Mouse (Mus musculus) myocyte (in vitro differentiated cells): ENCODE data around the gene Gnb3. TPM values are rescaled to one million over a fixed set of nuclear protein-coding genes. Genes with fewer than 3 reads are reported as not detected.

Source experiments
- H3K27me3 ChIP-seq: one replicate; pipeline ENCODE4 v1.6.1; 2011; ENCODE audit not compliant: control insufficient read depth, insufficient read depth, insufficient read length
- H3K36me3 ChIP-seq: one replicate; pipeline ENCODE4 v1.6.1; 2011; ENCODE audit not compliant: control insufficient read depth, insufficient read depth
- H3K4me2 ChIP-seq: one replicate; pipeline ENCODE4 v1.6.1; 2011; ENCODE audit warnings: low read depth, control low read depth
- H3K4me3 ChIP-seq: one replicate; pipeline ENCODE4 v1.5.1; 2011; ENCODE audit warnings: mild to moderate bottlenecking, control low read depth, moderate library complexity
- H3K79me2 ChIP-seq: one replicate; pipeline ENCODE4 v1.6.1; 2011; ENCODE audit not compliant: control insufficient read depth, insufficient read depth
- H3ac ChIP-seq: one replicate; pipeline ENCODE4 v1.6.1; 2011; ENCODE audit not compliant: control insufficient read depth, insufficient read length
- CEBPB ChIP-seq: IDR thresholded peaks from 2 replicates; pipeline ENCODE4 v1.6.1; 2011; ENCODE audit warnings: mild to moderate bottlenecking, moderate library complexity; ENCODE audit not compliant: poor library complexity, insufficient read depth, severe bottlenecking
- E2F4 ChIP-seq: IDR thresholded peaks from one replicate; pipeline ENCODE4 v1.6.1; 2011; ENCODE audit warnings: mild to moderate bottlenecking, control low read depth, moderate library complexity; ENCODE audit not compliant: insufficient read depth
- MAX ChIP-seq: IDR thresholded peaks from one replicate; pipeline ENCODE4 v1.6.1; 2011; ENCODE audit warnings: low read depth, mild to moderate bottlenecking, control low read depth
- MYOD1 ChIP-seq, 3 experiments: IDR thresholded peaks; one replicate each; pipeline ENCODE4 v1.6.1; 2011; ENCODE audit warnings: control low read depth in 2 of 3, low read depth in 2 of 3, mild to moderate bottlenecking in 2 of 3, moderate library complexity in 1 of 3; ENCODE audit not compliant: insufficient read length in 2 of 3, control insufficient read depth in 1 of 3
- MYOG ChIP-seq, 3 experiments: IDR thresholded peaks; one replicate each; pipeline ENCODE4 v1.6.1; 2011; ENCODE audit warnings: control low read depth in 2 of 3, low read depth in 2 of 3, mild to moderate bottlenecking in 2 of 3; ENCODE audit not compliant: insufficient read length in 2 of 3, control insufficient read depth in 1 of 3, insufficient read depth in 1 of 3
- POLR2A ChIP-seq: IDR thresholded peaks from one replicate; pipeline ENCODE4 v1.6.1; 2011; ENCODE audit warnings: low read depth, mild to moderate bottlenecking, control low read depth, moderate library complexity; ENCODE audit not compliant: insufficient read length
- POLR2AphosphoS2 ChIP-seq: IDR thresholded peaks from one replicate; pipeline ENCODE4 v1.6.1; 2011; ENCODE audit warnings: low read depth, control low read depth; ENCODE audit not compliant: insufficient read length
- REST ChIP-seq: IDR thresholded peaks from one replicate; pipeline ENCODE4 v1.6.1; 2011; ENCODE audit warnings: mild to moderate bottlenecking, control low read depth, moderate library complexity; ENCODE audit not compliant: insufficient read depth, insufficient read length
- SRF ChIP-seq: IDR thresholded peaks from one replicate; pipeline ENCODE4 v1.6.1; 2011; ENCODE audit warnings: low read depth; ENCODE audit not compliant: control insufficient read depth, insufficient read length
- TCF12 ChIP-seq: IDR thresholded peaks from one replicate; pipeline ENCODE4 v1.6.1; 2011; ENCODE audit warnings: mild to moderate bottlenecking, control low read depth; ENCODE audit not compliant: poor library complexity, insufficient read depth, severe bottlenecking
- TCF3 ChIP-seq: IDR thresholded peaks from one replicate; pipeline ENCODE4 v1.6.1; 2011; ENCODE audit warnings: low read depth, control low read depth; ENCODE audit not compliant: insufficient read length
- USF1 ChIP-seq: IDR thresholded peaks from one replicate; pipeline ENCODE4 v1.6.1; 2011; ENCODE audit warnings: low read depth, mild to moderate bottlenecking, control low read depth, moderate library complexity
- polyA plus RNA-seq: library from polyadenylated mRNA; unstranded; fragments of >200 nt; fragmentation: generic; extraction: Trizol; gene quantifications from one replicate; pipeline ENCODE4 v1.2.1, GENCODE M21; 2012; ENCODE audit warnings: missing spikeins

The Gnb3 gene
- polyA plus RNA-seq, result 0.11 TPM

GRCm38 (mm10) chr6:124840241-124841167, at the start of gene Gnb3:
Gnb3 (minus strand) TSS chr6:124840275.
- no peak for TF ChIP-seq TCF12
- TF ChIP-seq MYOD1 (IDR thresholded peaks at IDR 0.05; ENCODE audit: control insufficient read depth in 1 of 3, insufficient read length in 2 of 3, low read depth in 2 of 3), result no peak
- TF ChIP-seq TCF3, result no peak
- no peak for TF ChIP-seq MAX
- TF ChIP-seq USF1, result no peak
- no peak for TF ChIP-seq SRF
- TF ChIP-seq E2F4, result no peak
- no peak for TF ChIP-seq POLR2AphosphoS2
- no peak for TF ChIP-seq MYOG (IDR thresholded peaks at IDR 0.05; ENCODE audit: control insufficient read depth in 1 of 3, insufficient read depth in 1 of 3, insufficient read length in 2 of 3, low read depth in 2 of 3)
- TF ChIP-seq REST, result no peak
- no peak for TF ChIP-seq CEBPB
- no peak for TF ChIP-seq POLR2A
- no peaks in the 10 kb centered on the region for H3K36me3 ChIP-seq
- no peaks in the 10 kb centered on the region for H3K79me2 ChIP-seq
- H3K4me3 ChIP-seq, result no peak within 1 kb of the TSS
- peaks cover 5% of the 10 kb centered on the region for H3K27me3 ChIP-seq
- no peak within 1 kb of the TSS for H3ac ChIP-seq
- no peak within 1 kb of the TSS for H3K4me2 ChIP-seq

- TF ChIP-seq MAX, result no peak
- no peak for TF ChIP-seq MYOD1 (IDR thresholded peaks at IDR 0.05; ENCODE audit: control insufficient read depth in 1 of 3, insufficient read length in 2 of 3, low read depth in 2 of 3)
- TF ChIP-seq USF1, result no peak
- no peak for TF ChIP-seq SRF
- no peak for TF ChIP-seq E2F4
- no peak for TF ChIP-seq POLR2A
- no peak for TF ChIP-seq TCF12
- no peak for TF ChIP-seq CEBPB
- no peak for TF ChIP-seq TCF3
- TF ChIP-seq POLR2AphosphoS2, result no peak
Observed at GRCm38 (mm10) chr6:124888555-124889125, 48.6 kb upstream of the Gnb3 start.

GRCm38 (mm10) chr6:124887986-124888385, 47.9 kb upstream of the Gnb3 start, which contains the start of gene Cd4:
Cd4 (minus strand) TSS chr6:124888221.
- no peak for TF ChIP-seq TCF12
- TF ChIP-seq MYOG (IDR thresholded peaks at IDR 0.05; ENCODE audit: control insufficient read depth in 1 of 3, insufficient read depth in 1 of 3, insufficient read length in 2 of 3, low read depth in 2 of 3), result no peak
- TF ChIP-seq CEBPB, result no peak
- TF ChIP-seq MAX, result no peak
- TF ChIP-seq USF1, result no peak
- TF ChIP-seq POLR2AphosphoS2, result no peak
- TF ChIP-seq POLR2A, result no peak
- TF ChIP-seq SRF, result no peak
- TF ChIP-seq REST, result no peak
- no peak for TF ChIP-seq TCF3
- TF ChIP-seq E2F4, result no peak
- no peak for TF ChIP-seq MYOD1 (IDR thresholded peaks at IDR 0.05; ENCODE audit: control insufficient read depth in 1 of 3, insufficient read length in 2 of 3, low read depth in 2 of 3)
- no peaks in the 10 kb centered on the region for H3K36me3 ChIP-seq
- H3K79me2 ChIP-seq, result no peaks in the 10 kb centered on the region
- no peak within 1 kb of the TSS for H3K4me2 ChIP-seq
- H3K27me3 ChIP-seq, result peaks cover 24% of the 10 kb centered on the region
- H3ac ChIP-seq, result no peak within 1 kb of the TSS
- no peak within 1 kb of the TSS for H3K4me3 ChIP-seq

More at GRCm38 (mm10) chr6:124888555-124889125, 48.6 kb upstream of the Gnb3 start:
- H3K4me3 ChIP-seq, result no peak overlapping the region
- no peak overlapping the region for H3ac ChIP-seq
- no peak overlapping the region for H3K4me2 ChIP-seq
- H3K27me3 ChIP-seq, result peaks cover 25% of the 10 kb centered on the region
- H3K79me2 ChIP-seq, result no peaks in the 10 kb centered on the region
- H3K36me3 ChIP-seq, result no peaks in the 10 kb centered on the region

GRCm38 (mm10) chr6:124885956-124886381, 45.9 kb upstream of the Gnb3 start:
- TF ChIP-seq CEBPB (no peak), REST (no peak)
- peaks cover 15% of the 10 kb centered on the region for H3K27me3 ChIP-seq
- H3K36me3 ChIP-seq, result no peaks in the 10 kb centered on the region
- no peak overlapping the region for H3ac ChIP-seq
- H3K79me2 ChIP-seq, result no peaks in the 10 kb centered on the region
- H3K4me2 ChIP-seq, result no peak overlapping the region
- no peak overlapping the region for H3K4me3 ChIP-seq
